In genomic region chr7:92775703-92776102, GRCm38 (mm10) we compare ENCODE assay signal across 12 mouse cellular contexts. TPM values are rescaled to one million over a fixed set of nuclear protein-coding genes. Genes with fewer than 3 reads are reported as not detected.
DNase-seq lines count a peak whose midpoint lies in the region; ATAC-seq and TF ChIP-seq lines count a peak whose summit lies in the region.
"Had no signal": no experiment of that assay in that cellular context is flagged by ENCODE, and none has a peak within 500 bp of the region (broad histone marks: within the 10 kb centered on the region; RNA-seq: fewer than 3 reads in every experiment).

No protein-coding gene starts in this region.

- H3K4me2 ChIP-seq in forebrain, embryonic 13.5 days = no peak overlapping the region
- H3K4me2 ChIP-seq in forebrain, embryonic 14.5 days (ENCODE audit: low read length) = no peak overlapping the region
- no peak overlapping the region for H3K4me2 ChIP-seq in midbrain, embryonic 12.5 days (replicated peaks)
- H3K4me2 ChIP-seq in midbrain, embryonic 16.5 days (ENCODE audit: low read length) = no peak overlapping the region
- no peak overlapping the region for H3K4me2 ChIP-seq in hindbrain, postnatal 0 days (ENCODE audit: low read depth, low read length)
- H3K4me2 ChIP-seq in neural tube, embryonic 15.5 days = no peak overlapping the region
- H3K4me2 ChIP-seq: heart, embryonic 15.5 days; liver, embryonic 15.5 days had no signal

- H3K36me3 ChIP-seq in forebrain, embryonic 13.5 days (ENCODE audit: poor library complexity, severe bottlenecking) = no peaks in the 10 kb centered on the region
- no peaks in the 10 kb centered on the region for H3K36me3 ChIP-seq in forebrain, embryonic 14.5 days (ENCODE audit: control insufficient read depth, insufficient read depth, low read length)
- H3K36me3 ChIP-seq in midbrain, embryonic 12.5 days = no peaks in the 10 kb centered on the region
- no peaks in the 10 kb centered on the region for H3K36me3 ChIP-seq in midbrain, embryonic 16.5 days (ENCODE audit: control insufficient read depth, insufficient read depth, low read length)
- H3K36me3 ChIP-seq in hindbrain, postnatal 0 days (ENCODE audit: insufficient read depth, low read length) = no peaks in the 10 kb centered on the region
- no peaks in the 10 kb centered on the region for H3K36me3 ChIP-seq in neural tube, embryonic 15.5 days
- H3K36me3 ChIP-seq: heart, embryonic 15.5 days; liver, embryonic 15.5 days had no signal

- no peak for DNase-seq in forebrain, embryonic 14.5 days (ENCODE audit: low spot score)
- DNase-seq in hindbrain, postnatal 0 days (ENCODE audit: low spot score) = no peak
- DNase-seq in spleen, postnatal 4 days (ENCODE audit: low spot score in 2 of 2) = no peak
- no peak for DNase-seq in spleen, postnatal 10 days (ENCODE audit: low spot score in 2 of 2)
- DNase-seq: kidney, adult 2 months; thymus, adult 18-20 months had no signal

- TF ChIP-seq CTCF in hindbrain, postnatal 0 days (IDR thresholded peaks at IDR 0.05; ENCODE audit: low read depth) = no peak

- no peaks in the 10 kb centered on the region for H3K9me3 ChIP-seq in forebrain, embryonic 13.5 days (replicated peaks)
- no peaks in the 10 kb centered on the region for H3K9me3 ChIP-seq in forebrain, embryonic 14.5 days (replicated peaks; ENCODE audit: control insufficient read depth, low read length)
- no peaks in the 10 kb centered on the region for H3K9me3 ChIP-seq in midbrain, embryonic 12.5 days
- no peaks in the 10 kb centered on the region for H3K9me3 ChIP-seq in midbrain, embryonic 16.5 days (replicated peaks; ENCODE audit: control insufficient read depth, low read length, poor library complexity, severe bottlenecking)
- no peaks in the 10 kb centered on the region for H3K9me3 ChIP-seq in hindbrain, postnatal 0 days (ENCODE audit: low read length)
- H3K9me3 ChIP-seq in neural tube, embryonic 15.5 days (replicated peaks) = no peaks in the 10 kb centered on the region
- H3K9me3 ChIP-seq: heart, embryonic 15.5 days; liver, embryonic 15.5 days had no signal

- no peak overlapping the region for H3K4me3 ChIP-seq in forebrain, embryonic 13.5 days
- no peak overlapping the region for H3K4me3 ChIP-seq in forebrain, embryonic 14.5 days (ENCODE audit: low read depth, low read length)
- H3K4me3 ChIP-seq in midbrain, embryonic 12.5 days = no peak overlapping the region
- H3K4me3 ChIP-seq in midbrain, embryonic 16.5 days (ENCODE audit: low read depth, low read length) = no peak overlapping the region
- no peak overlapping the region for H3K4me3 ChIP-seq in hindbrain, postnatal 0 days (ENCODE audit: low read length)
- no peak overlapping the region for H3K4me3 ChIP-seq in neural tube, embryonic 15.5 days (replicated peaks)
- H3K4me3 ChIP-seq: heart, embryonic 15.5 days; liver, embryonic 15.5 days had no signal

- H3K27ac ChIP-seq in forebrain, embryonic 13.5 days = no peak overlapping the region
- no peak overlapping the region; the same call in 1 of the 2 replicates for H3K27ac ChIP-seq in forebrain, embryonic 14.5 days (ENCODE audit: low read depth, low read length)
- no peak overlapping the region for H3K27ac ChIP-seq in midbrain, embryonic 12.5 days (replicated peaks)
- H3K27ac ChIP-seq in midbrain, embryonic 16.5 days (ENCODE audit: low read length) = no peak overlapping the region; the same call in 1 of the 2 replicates
- H3K27ac ChIP-seq in hindbrain, postnatal 0 days = peak overlapping the region; percentile 85; the same call in 1 of the 2 replicates
- H3K27ac ChIP-seq in neural tube, embryonic 15.5 days (replicated peaks) = 0 out of 2 replicates have a peak overlapping the region, but pooled peaks have one; percentile 74
- H3K27ac ChIP-seq: liver, embryonic 15.5 days had no signal

- H3K27me3 ChIP-seq in forebrain, embryonic 13.5 days = no peaks in the 10 kb centered on the region
- H3K27me3 ChIP-seq in forebrain, embryonic 14.5 days (replicated peaks; ENCODE audit: control insufficient read depth, insufficient read depth, low read length) = no peaks in the 10 kb centered on the region
- H3K27me3 ChIP-seq in midbrain, embryonic 12.5 days = no peaks in the 10 kb centered on the region
- no peaks in the 10 kb centered on the region for H3K27me3 ChIP-seq in midbrain, embryonic 16.5 days (ENCODE audit: control insufficient read depth, insufficient read depth, low read depth, low read length)
- H3K27me3 ChIP-seq in hindbrain, postnatal 0 days (ENCODE audit: insufficient read depth, low read length) = no peaks in the 10 kb centered on the region
- no peaks in the 10 kb centered on the region for H3K27me3 ChIP-seq in neural tube, embryonic 15.5 days (replicated peaks)
- H3K27me3 ChIP-seq: heart, embryonic 15.5 days; liver, embryonic 15.5 days had no signal

- no peak overlapping the region for H3K9ac ChIP-seq in forebrain, embryonic 13.5 days
- no peak overlapping the region for H3K9ac ChIP-seq in forebrain, embryonic 14.5 days (ENCODE audit: low read length)
- H3K9ac ChIP-seq in midbrain, embryonic 12.5 days (replicated peaks) = no peak overlapping the region
- H3K9ac ChIP-seq in midbrain, embryonic 16.5 days (ENCODE audit: low read depth, low read length) = no peak overlapping the region
- no peak overlapping the region for H3K9ac ChIP-seq in hindbrain, postnatal 0 days (replicated peaks; ENCODE audit: low read length)
- no peak overlapping the region for H3K9ac ChIP-seq in neural tube, embryonic 15.5 days (replicated peaks)
- H3K9ac ChIP-seq: heart, embryonic 15.5 days; liver, embryonic 15.5 days had no signal

- H3K4me1 ChIP-seq in forebrain, embryonic 13.5 days = peaks cover 26% of the 10 kb centered on the region
- peaks cover 17% of the 10 kb centered on the region; the same call in 1 of the 2 replicates for H3K4me1 ChIP-seq in forebrain, embryonic 14.5 days (ENCODE audit: control insufficient read depth, insufficient read depth, low read length)
- H3K4me1 ChIP-seq in midbrain, embryonic 12.5 days = peaks cover 28% of the 10 kb centered on the region
- H3K4me1 ChIP-seq in midbrain, embryonic 16.5 days (ENCODE audit: control insufficient read depth, insufficient read depth, low read length) = peaks cover 27% of the 10 kb centered on the region
- H3K4me1 ChIP-seq in hindbrain, postnatal 0 days (ENCODE audit: insufficient read depth, low read length) = peaks cover 11% of the 10 kb centered on the region; the same call in 1 of the 2 replicates
- H3K4me1 ChIP-seq in neural tube, embryonic 15.5 days = peaks cover 21% of the 10 kb centered on the region
- H3K4me1 ChIP-seq: liver, embryonic 15.5 days had no signal

- peak; percentile 39; the same call in 1 of the 2 replicates for ATAC-seq in forebrain, embryonic 13.5 days
- ATAC-seq in forebrain, embryonic 14.5 days = no peak
- peak; percentile 18; the same call in 1 of the 2 replicates for ATAC-seq in midbrain, embryonic 12.5 days (ENCODE audit: low FRiP score, low read depth)
- ATAC-seq in midbrain, embryonic 16.5 days = no peak
- peak; percentile 38 for ATAC-seq in hindbrain, postnatal 0 days
- 0 out of 2 replicates have a peak, but pooled peaks have one; percentile 21 for ATAC-seq in neural tube, embryonic 15.5 days (ENCODE audit: low FRiP score)

- WGBS in forebrain, embryonic 13.5 days = 46% methylated on average over 2 of the region's 2 CpGs
- 47% methylated on average over 2 of the region's 2 CpGs for WGBS in forebrain, embryonic 14.5 days
- 40% methylated on average over 2 of the region's 2 CpGs for WGBS in midbrain, embryonic 12.5 days
- WGBS in midbrain, embryonic 16.5 days = 39% methylated on average over 2 of the region's 2 CpGs
- WGBS in hindbrain, postnatal 0 days = 43% methylated on average over 2 of the region's 2 CpGs
- 39% methylated on average over 2 of the region's 2 CpGs for WGBS in neural tube, embryonic 15.5 days

RNA-seq across cellular contexts. Expression of gene Rab30, which starts 34.3 kb away (rescaled TPM):
- 19.8 and 21.4 TPM in 2 replicates for polyA plus RNA-seq in forebrain, embryonic 13.5 days (2015; fragmentation: Nextera tagmentation; extraction: Ambion mirVana)
- 25.9 and 27.5 TPM in 2 replicates for polyA plus RNA-seq in forebrain, embryonic 14.5 days (2014; fragmentation: Nextera tagmentation; extraction: Ambion mirVana)
- 19.8 and 20.3 TPM in 2 replicates for polyA plus RNA-seq in midbrain, embryonic 12.5 days (2016; fragmentation: Nextera tagmentation; extraction: Ambion mirVana)
- 19.9 and 22.4 TPM in 2 replicates for polyA plus RNA-seq in midbrain, embryonic 16.5 days (2015; fragmentation: Nextera tagmentation; extraction: Ambion mirVana)
- total RNA-seq in hindbrain, postnatal 0 days (2014; rRNA removed) = 33.2 and 37.0 TPM in 2 replicates
- 17.8 and 21.8 TPM in 2 replicates for polyA plus RNA-seq in hindbrain, postnatal 0 days (2015; fragmentation: Nextera tagmentation; extraction: Ambion mirVana)
- polyA plus RNA-seq in neural tube, embryonic 15.5 days (2015; fragmentation: Nextera tagmentation; extraction: Ambion mirVana) = 22.0 and 23.5 TPM in 2 replicates

Comparison
In these comparisons a context has a peak if more than half of its experiments do, and no peak if none do; other contexts are left out.
1. ATAC-seq: peak in forebrain, embryonic 13.5 days (single experiment), midbrain, embryonic 12.5 days (single experiment), hindbrain, postnatal 0 days (single experiment) and neural tube, embryonic 15.5 days (single experiment); none in forebrain, embryonic 14.5 days (single experiment) and midbrain, embryonic 16.5 days (single experiment).
2. H3K27ac ChIP-seq: peak in hindbrain, postnatal 0 days (single experiment) and neural tube, embryonic 15.5 days (single experiment); none in forebrain, embryonic 13.5 days (single experiment), forebrain, embryonic 14.5 days (single experiment), midbrain, embryonic 12.5 days (single experiment) and midbrain, embryonic 16.5 days (single experiment).